25 mouse cellular contexts compared by ENCODE assay signal in genomic region chr6:50641898-50642297, GRCm38 (mm10). TPM values are rescaled to one million over a fixed set of nuclear protein-coding genes. Genes with fewer than 3 reads are reported as not detected.
DNase-seq lines count a peak whose midpoint lies in the region; ATAC-seq and TF ChIP-seq lines count a peak whose summit lies in the region.
"Had no signal": no experiment of that assay in that cellular context is flagged by ENCODE, and none has a peak within 500 bp of the region (broad histone marks: within the 10 kb centered on the region; RNA-seq: fewer than 3 reads in every experiment).

No protein-coding gene starts in this region.

- no peaks in the 10 kb centered on the region for H3K9me3 ChIP-seq in hindbrain, embryonic 10.5 days
- no peaks in the 10 kb centered on the region for H3K9me3 ChIP-seq in hindbrain, embryonic 14.5 days (ENCODE audit: control insufficient read depth, low read length)
- H3K9me3 ChIP-seq in limb, embryonic 11.5 days (ENCODE audit: control insufficient read depth, low read length): no peaks in the 10 kb centered on the region
- H3K9me3 ChIP-seq: embryonic facial prominence, embryonic 15.5 days had no signal

- no peak for ATAC-seq in hindbrain, embryonic 14.5 days (ENCODE audit: low FRiP score)
- no peak for ATAC-seq in limb, embryonic 11.5 days (ENCODE audit: insufficient number of reproducible peaks, low FRiP score, low TSS enrichment, low read depth)
- ATAC-seq: hindbrain, embryonic 16.5 days; intestine, embryonic 16.5 days had no signal

- H3K9ac ChIP-seq in hindbrain, embryonic 14.5 days: no peak overlapping the region
- H3K9ac ChIP-seq in limb, embryonic 11.5 days (ENCODE audit: low read length): no peak overlapping the region
- H3K9ac ChIP-seq: embryonic facial prominence, embryonic 15.5 days had no signal

- H3K27me3 ChIP-seq in cerebellum, adult 2 months (ENCODE audit: control insufficient read depth, insufficient read depth, low read length): no peaks in the 10 kb centered on the region
- H3K27me3 ChIP-seq in hindbrain, embryonic 10.5 days (ENCODE audit: insufficient read depth, poor library complexity, severe bottlenecking): no peaks in the 10 kb centered on the region
- H3K27me3 ChIP-seq in hindbrain, embryonic 14.5 days (ENCODE audit: control insufficient read depth, insufficient read depth, low read length): no peaks in the 10 kb centered on the region
- no peaks in the 10 kb centered on the region for H3K27me3 ChIP-seq in kidney, adult 2 months (replicated peaks; ENCODE audit: control insufficient read depth, insufficient read depth, low read length)
- no peaks in the 10 kb centered on the region for H3K27me3 ChIP-seq in limb, embryonic 11.5 days (ENCODE audit: control insufficient read depth, insufficient read depth, low read length)
- H3K27me3 ChIP-seq: embryonic facial prominence, embryonic 15.5 days had no signal

- 40% methylated on average over 5 of the region's 5 CpGs for WGBS in cerebellum, adult 2 months
- 76% methylated on average over 5 of the region's 5 CpGs for WGBS in hindbrain, embryonic 10.5 days
- WGBS in hindbrain, embryonic 14.5 days: 74% methylated on average over 5 of the region's 5 CpGs
- 47% methylated on average over 5 of the region's 5 CpGs for WGBS in kidney, adult 2 months
- 48% methylated on average over 5 of the region's 5 CpGs for WGBS in limb, embryonic 11.5 days

- no peak overlapping the region for H3K27ac ChIP-seq in cerebellum, adult 2 months (ENCODE audit: insufficient read depth, low read length)
- H3K27ac ChIP-seq in hindbrain, embryonic 10.5 days: no peak overlapping the region
- no peak overlapping the region for H3K27ac ChIP-seq in hindbrain, embryonic 14.5 days
- H3K27ac ChIP-seq in kidney, adult 2 months (ENCODE audit: insufficient read depth, low read depth, low read length): no peak overlapping the region
- no peak overlapping the region for H3K27ac ChIP-seq in limb, embryonic 11.5 days (replicated peaks; ENCODE audit: low read depth, low read length)
- H3K27ac ChIP-seq: embryonic facial prominence, embryonic 15.5 days; gastrocnemius, adult 2 months; layer of hippocampus, adult 2 months had no signal

- DNase-seq in cerebellum, adult 2 months: peak; percentile 21 to 37
- DNase-seq in cerebellum, adult 8-10 months: no peak
- peak; percentile 20 for DNase-seq in hindbrain, embryonic 10.5 days (ENCODE audit: low spot score)
- no peak for DNase-seq in hindbrain, embryonic 14.5 days (ENCODE audit: low spot score)
- peak; percentile 39 to 53 for DNase-seq in kidney, postnatal 4 days
- no peak for DNase-seq in kidney, adult 2 months
- DNase-seq in limb, embryonic 11.5 days (ENCODE audit: low spot score): peak; percentile 56
- DNase-seq in heart, postnatal 10 days: no peak
- DNase-seq: adrenal gland, adult 8-10 months; cerebellum, adult 11 months; gastrocnemius, adult 2 months; heart, postnatal 14 days; layer of hippocampus, postnatal 36 days; lung, adult 2 months; midbrain, embryonic 14.5 days; right cerebral cortex, postnatal 4 days had no signal

- intact Hi-C loops in heart, postnatal 10 days (cut with DNase I): no loop called here

- H3K4me3 ChIP-seq in cerebellum, adult 2 months (replicated peaks; ENCODE audit: insufficient read depth, low read depth, low read length): no peak overlapping the region
- H3K4me3 ChIP-seq in hindbrain, embryonic 10.5 days: no peak overlapping the region
- H3K4me3 ChIP-seq in hindbrain, embryonic 14.5 days (replicated peaks; ENCODE audit: low read length): no peak overlapping the region
- H3K4me3 ChIP-seq in kidney, adult 2 months (ENCODE audit: insufficient read depth, low read depth, low read length): no peak overlapping the region
- no peak overlapping the region for H3K4me3 ChIP-seq in limb, embryonic 11.5 days (ENCODE audit: low read depth, low read length)
- H3K4me3 ChIP-seq: embryonic facial prominence, embryonic 15.5 days; gastrocnemius, adult 2 months; layer of hippocampus, adult 2 months; megakaryocyte, embryonic 14.5 days had no signal

- no peak for TF ChIP-seq POLR2A in cerebellum, adult 2 months (IDR thresholded peaks at IDR 0.05; ENCODE audit: borderline replicate concordance, insufficient read depth, low read length)
- TF ChIP-seq POLR2A in kidney, adult 2 months (IDR thresholded peaks at IDR 0.05; ENCODE audit: low read depth, low read length): no peak

- no peaks in the 10 kb centered on the region for H3K36me3 ChIP-seq in hindbrain, embryonic 10.5 days
- no peaks in the 10 kb centered on the region for H3K36me3 ChIP-seq in hindbrain, embryonic 14.5 days (replicated peaks; ENCODE audit: control insufficient read depth, insufficient read depth)
- no peaks in the 10 kb centered on the region for H3K36me3 ChIP-seq in kidney, adult 2 months (ENCODE audit: control insufficient read depth, insufficient read depth, low read length)
- H3K36me3 ChIP-seq in limb, embryonic 11.5 days (ENCODE audit: control insufficient read depth, insufficient read depth, low read length): no peaks in the 10 kb centered on the region
- H3K36me3 ChIP-seq: embryonic facial prominence, embryonic 15.5 days had no signal

- H3K4me2 ChIP-seq in hindbrain, embryonic 14.5 days (replicated peaks): no peak overlapping the region
- H3K4me2 ChIP-seq in limb, embryonic 11.5 days (ENCODE audit: low read depth, severe bottlenecking): no peak overlapping the region
- H3K4me2 ChIP-seq: embryonic facial prominence, embryonic 15.5 days; heart, embryonic 11.5 days had no signal

- TF ChIP-seq CTCF in cerebellum, adult 2 months (IDR thresholded peaks at IDR 0.05; ENCODE audit: borderline replicate concordance, insufficient read depth, low read depth, low read length): no peak
- TF ChIP-seq CTCF in kidney, adult 2 months (conservative IDR thresholded peaks at IDR 0.05; ENCODE audit: insufficient read depth, insufficient read length, low read depth, low read length): no peak

- H3K4me1 ChIP-seq in cerebellum, adult 2 months (ENCODE audit: control insufficient read depth, insufficient read depth, low read length): peaks cover 21% of the 10 kb centered on the region
- peaks cover 15% of the 10 kb centered on the region for H3K4me1 ChIP-seq in hindbrain, embryonic 10.5 days (replicated peaks)
- H3K4me1 ChIP-seq in hindbrain, embryonic 14.5 days (replicated peaks; ENCODE audit: control insufficient read depth, insufficient read depth, low read length): peaks cover 19% of the 10 kb centered on the region
- no peaks in the 10 kb centered on the region for H3K4me1 ChIP-seq in kidney, adult 2 months (ENCODE audit: control insufficient read depth, insufficient read depth, low read length)
- H3K4me1 ChIP-seq in limb, embryonic 11.5 days (ENCODE audit: control insufficient read depth, insufficient read depth, low read length): peaks cover 5% of the 10 kb centered on the region; the same call in 1 of the 2 replicates
- H3K4me1 ChIP-seq: megakaryocyte, embryonic 14.5 days had no signal

RNA-seq across cellular contexts. Expression of gene Npvf, which starts 12.3 kb away (rescaled TPM):
- polyA plus RNA-seq in cerebellum, adult 2 months (2012; rRNA removed): 0.13 TPM in 1 of 2 replicates, not detected in the other
- not detected in 2 replicates for polyA plus RNA-seq in hindbrain, embryonic 10.5 days (2016; fragmentation: Nextera tagmentation; extraction: Ambion mirVana)
- 0.26 and 0.41 TPM in 2 replicates for polyA plus RNA-seq in hindbrain, embryonic 14.5 days (2014; fragmentation: Nextera tagmentation; extraction: Ambion mirVana)
- polyA plus RNA-seq in kidney, adult 2 months (2012; rRNA removed): not detected in 2 replicates
- polyA plus RNA-seq in limb, embryonic 11.5 days (2014; fragmentation: Nextera tagmentation; extraction: Ambion mirVana): not detected in 2 replicates
- not detected for total RNA-seq in heart, postnatal 10 days (2021)
- total RNA-seq: adrenal gland, adult 8-10 months; gastrocnemius, adult 2 months; heart, postnatal 14 days; layer of hippocampus, adult 2 months; layer of hippocampus, postnatal 36 days; left cerebral cortex, postnatal 25 days; liver, adult 2 months had no signal
- polyA plus RNA-seq: embryonic facial prominence, embryonic 15.5 days; gonadal fat pad, adult 2 months; intestine, embryonic 16.5 days; liver, adult 2 months; lung, adult 2 months had no signal

RNA-seq across cellular contexts. Expression of gene 4921507P07Rik, which starts 45.5 kb away (rescaled TPM):
- polyA plus RNA-seq in cerebellum, adult 2 months (2012; rRNA removed): 2.7 and 3.2 TPM in 2 replicates
- polyA plus RNA-seq in hindbrain, embryonic 10.5 days (2016; fragmentation: Nextera tagmentation; extraction: Ambion mirVana): 0.39 and 0.93 TPM in 2 replicates
- 2.8 and 3.8 TPM in 2 replicates for polyA plus RNA-seq in hindbrain, embryonic 14.5 days (2014; fragmentation: Nextera tagmentation; extraction: Ambion mirVana)
- polyA plus RNA-seq in kidney, adult 2 months (2012; rRNA removed): 0.26 and 0.33 TPM in 2 replicates
- polyA plus RNA-seq in limb, embryonic 11.5 days (2014; fragmentation: Nextera tagmentation; extraction: Ambion mirVana): 0.45 and 0.75 TPM in 2 replicates
- under 1 TPM; 0.25 to 0.36 TPM for total RNA-seq in heart, postnatal 10 days (2021)
- total RNA-seq: liver, adult 2 months had no signal

Comparison
In these comparisons a context has a peak if more than half of its experiments do, and no peak if none do; other contexts are left out.
1. DNase-seq: peak in cerebellum, adult 2 months (2 of 2), hindbrain, embryonic 10.5 days (single experiment), kidney, postnatal 4 days (2 of 2) and limb, embryonic 11.5 days (single experiment); none in cerebellum, adult 8-10 months (single experiment), hindbrain, embryonic 14.5 days (single experiment), kidney, adult 2 months (single experiment) and heart, postnatal 10 days (0 of 2).